Mouse (Mus musculus): Measurements from ENCODE around the gene Tent4a. TPM values are rescaled to one million over a fixed set of nuclear protein-coding genes. Genes with fewer than 3 reads are reported as not detected.

Tent4a gene
- total and polyA plus RNA-seq, 3 experiments, result 3.6 to 8.8 (median 5.7) TPM

DNA sequence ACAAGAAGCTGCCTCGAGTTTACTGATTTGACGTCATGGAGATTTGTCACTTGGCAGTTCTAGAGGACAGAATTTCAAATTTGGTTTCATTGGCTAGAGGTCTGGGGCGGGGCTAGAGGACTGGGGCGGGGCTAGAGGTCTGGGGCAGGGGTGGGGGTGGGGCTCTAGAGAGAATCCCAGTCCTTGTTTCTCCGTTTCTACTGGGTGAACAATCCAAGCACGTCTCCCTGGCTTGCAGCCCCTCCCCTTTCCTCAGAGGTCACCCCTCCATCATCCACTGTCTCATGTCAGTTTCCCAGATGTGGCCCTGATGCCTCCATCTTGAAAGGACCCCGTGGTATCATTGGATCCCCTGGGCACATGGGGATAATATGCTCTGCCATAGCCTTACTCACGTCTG is 20.6 kb upstream of the Tent4a start:
- Histone ChIP-seq H3K4me2 (ENCODE audit: insufficient read depth, low read depth, poor library complexity, severe bottlenecking) (no peak overlapping the region), H3K27ac (ENCODE audit: insufficient read depth, low read depth) (no peak overlapping the region), H3K4me1 (ENCODE audit: control insufficient read depth in 1 of 2, insufficient read depth in 2 of 2) (no peaks in the 10 kb centered on the region; a peak in 1 of 4 replicates), H3K9ac (ENCODE audit: insufficient read depth, low read depth) (no peak overlapping the region), H3K4me3 (replicated peaks in 1 of 3; ENCODE audit: low read depth in 2 of 3, low read length in 2 of 3, poor library complexity in 1 of 3) (no peak overlapping the region), H3K36me3 (replicated peaks in 1 of 2; ENCODE audit: control insufficient read depth in 1 of 2, insufficient read depth in 1 of 2, low read length in 1 of 2) (no peaks in the 10 kb centered on the region), H3K79me2 (replicated peaks; ENCODE audit: control insufficient read depth, extremely low read depth, insufficient read depth, poor library complexity, severe bottlenecking) (no peaks in the 10 kb centered on the region), H3K9me3 (replicated peaks; ENCODE audit: low read length) (no peaks in the 10 kb centered on the region), H3K27me3 (replicated peaks) (peaks cover 3% of the 10 kb centered on the region)
- dilution Hi-C loops (cut with MboI; ENCODE audit: extremely low pct_ligation_motif_present, extremely low pct_unique_long_range_greater_than_20kb, low sequenced_read_pairs), result no loop called here
- no peak for TF ChIP-seq UBTF (IDR thresholded peaks at IDR 0.05; ENCODE audit: low read depth, low read length)
- TF ChIP-seq POLR2A (IDR thresholded peaks at IDR 0.05; ENCODE audit: low read depth, low read length), result no peak
- TF ChIP-seq ZC3H11A (IDR thresholded peaks at IDR 0.05; ENCODE audit: low read depth, low read length), result no peak
- TF ChIP-seq ZKSCAN1 (IDR thresholded peaks at IDR 0.05; ENCODE audit: borderline replicate concordance, low read depth, low read length), result no peak
- TF ChIP-seq MAZ (IDR thresholded peaks at IDR 0.05; ENCODE audit: low read depth, low read length), result no peak
- TF ChIP-seq ETS1 (conservative IDR thresholded peaks at IDR 0.05; ENCODE audit: low read depth, low read length), result no peak
- no peak for TF ChIP-seq MEF2A (IDR thresholded peaks at IDR 0.05; ENCODE audit: borderline replicate concordance, low read depth, low read length)
- in situ Hi-C loops (cut with MboI; ENCODE audit: low pct_ligation_motif_present, low pct_unique_long_range_greater_than_20kb, low sequenced_read_pairs), result no loop called here
- no peak for DNase-seq (ENCODE audit: extremely low read depth)

DNA sequence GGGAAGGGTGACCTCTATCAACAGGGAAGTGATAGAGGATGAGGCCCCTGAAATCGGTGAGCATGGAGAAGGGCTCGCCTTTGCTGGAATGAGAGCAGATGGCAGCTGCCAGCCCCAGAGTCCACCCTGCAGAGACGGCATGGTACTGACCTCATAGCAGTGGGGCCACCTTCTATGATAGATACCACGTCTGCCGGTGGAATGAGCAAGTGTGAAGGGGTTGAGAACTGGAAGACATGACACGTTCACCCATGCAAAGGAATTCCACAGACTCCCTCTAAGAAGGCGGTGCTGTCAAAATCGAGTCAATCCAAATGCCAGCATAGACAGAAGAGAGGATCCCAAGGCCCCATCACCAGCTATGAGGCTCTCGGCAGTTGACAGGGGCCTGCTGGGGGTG is 19.8 kb upstream of the Tent4a start:
- Histone ChIP-seq H3K27ac (ENCODE audit: insufficient read depth, low read depth) (no peak overlapping the region), H3K4me2 (ENCODE audit: insufficient read depth, low read depth, poor library complexity, severe bottlenecking) (no peak overlapping the region), H3K9ac (ENCODE audit: insufficient read depth, low read depth) (no peak overlapping the region), H3K4me1 (ENCODE audit: control insufficient read depth in 1 of 2, insufficient read depth in 2 of 2) (no peaks in the 10 kb centered on the region; a peak in 1 of 4 replicates), H3K4me3 (replicated peaks in 1 of 3; ENCODE audit: low read depth in 2 of 3, low read length in 2 of 3, poor library complexity in 1 of 3) (no peak overlapping the region), H3K27me3 (replicated peaks) (peaks cover 3% of the 10 kb centered on the region), H3K9me3 (replicated peaks; ENCODE audit: low read length) (no peaks in the 10 kb centered on the region), H3K79me2 (replicated peaks; ENCODE audit: control insufficient read depth, extremely low read depth, insufficient read depth, poor library complexity, severe bottlenecking) (no peaks in the 10 kb centered on the region), H3K36me3 (replicated peaks in 1 of 2; ENCODE audit: control insufficient read depth in 1 of 2, insufficient read depth in 1 of 2, low read length in 1 of 2) (no peaks in the 10 kb centered on the region)
- dilution Hi-C loops (cut with MboI; ENCODE audit: extremely low pct_ligation_motif_present, extremely low pct_unique_long_range_greater_than_20kb, low sequenced_read_pairs) (no loop called here), in situ Hi-C loops (cut with MboI; ENCODE audit: low pct_ligation_motif_present, low pct_unique_long_range_greater_than_20kb, low sequenced_read_pairs) (loop anchor here (5.0 kb wide), 1 partner anchor 103 kb away; no protein-coding TSS in a partner anchor)
- DNase-seq (ENCODE audit: extremely low read depth), result no peak
- TF ChIP-seq MAZ (IDR thresholded peaks at IDR 0.05; ENCODE audit: low read depth, low read length) (no peak), PAX5 (IDR thresholded peaks at IDR 0.05; ENCODE audit: low read length) (no peak), JUND (conservative IDR thresholded peaks at IDR 0.05; ENCODE audit: low read depth, low read length) (no peak), ZKSCAN1 (IDR thresholded peaks at IDR 0.05; ENCODE audit: borderline replicate concordance, low read depth, low read length) (no peak), RAD21 (IDR thresholded peaks at IDR 0.05; ENCODE audit: low read depth, low read length) (no peak), HCFC1 (IDR thresholded peaks at IDR 0.05; ENCODE audit: low read depth, low read length) (no peak), RCOR1 (conservative IDR thresholded peaks at IDR 0.05; ENCODE audit: low read depth, low read length) (no peak), MEF2A (IDR thresholded peaks at IDR 0.05; ENCODE audit: borderline replicate concordance, low read depth, low read length) (no peak), NRF1 (IDR thresholded peaks at IDR 0.05; ENCODE audit: low read depth, low read length) (no peak), MAFK (IDR thresholded peaks at IDR 0.05; ENCODE audit: insufficient replicate concordance, low read length) (no peak), CTCF (conservative IDR thresholded peaks at IDR 0.05 in 1 of 2, IDR thresholded peaks at IDR 0.05 in 1 of 2; ENCODE audit: low read depth in 2 of 2, low read length in 2 of 2) (no peak)

Data from CH12.LX (cell line).